Mouse (Mus musculus) cerebellum, adult 9-11 months (tissue): ENCODE data around the gene Pld3.

Experiments used
- DNase-seq: peaks from one replicate; pipeline ENCODE4 v3.0.0; 2022

Gene Pld3

DNA sequence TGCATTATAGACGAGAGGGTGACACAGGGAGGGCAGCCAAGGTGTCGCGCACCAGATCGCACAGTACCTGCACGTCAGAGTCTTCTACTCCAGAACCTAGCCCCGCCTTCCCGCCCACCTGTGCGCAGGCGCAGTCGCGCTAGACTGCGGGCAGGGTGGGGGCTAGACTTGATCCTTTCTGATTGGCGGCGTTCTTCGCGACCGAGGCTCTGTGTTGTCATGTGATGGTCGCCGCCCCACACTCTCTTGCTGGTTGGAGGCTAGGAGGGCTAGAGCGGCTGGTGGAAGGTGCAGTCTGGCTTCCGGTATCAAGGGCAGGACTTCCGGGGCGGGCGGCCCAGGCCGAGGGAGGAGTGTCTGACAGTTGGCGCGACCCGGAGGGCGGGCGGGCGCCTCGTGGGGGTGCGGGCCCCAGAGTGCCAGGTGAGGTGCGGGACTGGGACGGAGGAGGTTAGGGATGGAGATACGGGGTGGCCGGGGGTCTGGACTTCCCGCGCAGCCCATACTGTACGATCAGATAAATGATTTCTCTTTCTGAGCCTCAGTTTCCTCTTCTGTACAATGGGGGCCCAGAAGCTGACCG is at the start of gene Pld3, which contains the start of gene 2310022A10Rik:
Gene Pld3 (minus strand): TSS at position 288 of the 583 bp plus-strand sequence.
Gene 2310022A10Rik (plus strand): TSS at position 303 of the 583 bp plus-strand sequence.
- peak; percentile 99 for DNase-seq

DNA sequence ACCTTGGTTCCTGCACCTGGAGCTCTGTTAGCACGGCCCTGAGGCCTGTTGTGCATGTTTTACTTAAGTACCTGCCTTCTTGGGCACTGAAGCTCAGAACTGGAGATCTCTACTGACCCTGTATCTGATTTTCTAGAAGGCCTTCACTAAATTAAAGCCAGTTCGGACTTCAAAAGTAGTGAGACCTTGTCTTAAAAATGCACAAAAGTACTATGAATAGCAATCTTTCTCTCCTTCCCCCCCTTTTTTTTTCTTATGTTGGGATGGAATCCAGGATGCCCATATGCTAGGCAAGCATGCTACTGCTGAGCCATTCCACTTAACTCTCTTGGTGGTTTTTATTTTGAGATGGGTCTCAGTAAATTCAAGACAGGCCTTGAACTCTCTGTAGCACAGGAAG is 49.1 kb upstream of the Pld3 start:
- no peak for DNase-seq

DNA sequence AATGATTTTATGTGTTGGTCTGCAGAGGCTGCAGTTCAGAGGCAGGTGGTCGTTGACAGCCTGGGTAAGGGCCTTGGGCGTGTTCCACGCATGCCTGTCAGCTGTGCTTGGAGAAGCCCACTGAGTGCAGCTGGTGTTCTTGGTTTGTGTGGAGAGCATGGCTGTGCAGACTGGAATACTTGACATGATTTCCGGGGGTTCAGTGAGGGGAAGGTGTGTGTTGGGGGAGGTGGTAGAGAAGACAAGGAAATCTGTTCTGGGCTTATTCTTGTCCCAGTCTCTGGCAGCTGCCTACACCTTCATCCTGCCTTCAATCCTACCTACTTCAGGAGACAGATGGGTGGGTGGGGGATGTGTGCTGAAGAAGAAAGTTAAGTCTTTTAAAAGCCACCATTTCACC is 48.6 kb upstream of the Pld3 start:
- no peak for DNase-seq

DNA sequence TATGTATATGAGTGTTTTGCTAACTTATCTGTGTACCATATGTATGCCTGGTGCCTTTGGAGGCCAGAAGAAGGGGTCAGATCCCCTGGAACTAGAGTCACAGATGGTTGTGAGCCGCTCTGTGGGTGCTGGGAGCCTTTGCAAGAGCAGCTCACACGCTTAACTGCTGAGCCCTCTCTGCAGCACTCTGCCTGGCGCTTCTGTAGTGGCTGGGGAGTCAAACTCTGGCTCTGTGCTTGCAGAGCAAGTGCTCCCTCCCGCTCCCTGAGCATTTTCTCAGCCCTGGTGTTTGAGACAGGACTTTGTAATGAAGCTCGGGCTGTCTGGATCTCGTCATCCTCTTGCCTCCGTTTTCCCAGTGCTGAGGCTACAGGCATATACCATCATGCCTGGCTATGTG is 45.0 kb upstream of the Pld3 start:
- DNase-seq = peak; percentile 30

DNA sequence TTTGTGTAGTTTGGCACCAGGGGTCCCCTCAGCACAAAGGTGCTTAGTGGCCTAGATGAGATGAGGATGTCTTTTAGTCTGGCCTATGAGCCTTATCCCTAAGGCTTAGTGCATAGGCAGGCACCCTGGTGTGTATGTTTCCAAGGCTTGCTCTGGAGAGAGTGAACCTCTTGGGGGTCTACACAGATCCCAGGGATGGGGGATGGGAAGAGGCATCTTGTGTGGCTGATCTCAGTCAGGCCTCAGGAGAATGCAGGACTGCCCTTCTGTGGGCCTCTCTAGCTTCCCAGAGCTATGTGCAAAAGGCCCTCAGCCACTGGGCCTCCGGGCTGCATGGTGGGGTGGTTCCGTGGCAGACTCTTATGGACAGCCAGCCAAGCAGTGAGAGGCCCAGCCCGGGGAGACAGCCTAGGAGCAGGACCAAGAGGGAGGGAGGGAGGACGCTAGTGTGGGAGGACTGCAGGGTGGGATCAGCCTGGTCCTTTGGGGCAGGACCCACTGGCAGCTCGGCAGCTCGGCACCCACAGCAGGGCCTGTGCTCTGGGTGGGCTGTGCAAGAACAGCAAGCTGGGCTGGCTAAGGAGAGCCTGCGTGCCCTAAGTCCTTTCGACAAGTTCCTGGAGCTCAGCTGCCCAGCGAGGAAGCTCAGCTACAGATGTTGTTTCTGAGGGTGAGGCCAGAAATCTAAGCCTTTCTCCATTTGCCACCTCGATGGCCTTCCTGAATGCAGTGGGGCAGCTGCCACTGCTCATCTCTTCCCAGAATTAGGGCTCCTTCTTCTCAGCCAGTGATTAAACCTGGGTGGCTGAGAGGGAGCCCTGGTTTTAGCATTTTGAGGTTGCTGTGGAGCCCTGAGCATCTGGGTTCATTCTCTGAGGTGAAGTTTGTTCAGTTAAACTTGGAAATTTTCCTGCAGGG is 43.8 kb upstream of the Pld3 start:
- DNase-seq = peak; percentile 61

DNA sequence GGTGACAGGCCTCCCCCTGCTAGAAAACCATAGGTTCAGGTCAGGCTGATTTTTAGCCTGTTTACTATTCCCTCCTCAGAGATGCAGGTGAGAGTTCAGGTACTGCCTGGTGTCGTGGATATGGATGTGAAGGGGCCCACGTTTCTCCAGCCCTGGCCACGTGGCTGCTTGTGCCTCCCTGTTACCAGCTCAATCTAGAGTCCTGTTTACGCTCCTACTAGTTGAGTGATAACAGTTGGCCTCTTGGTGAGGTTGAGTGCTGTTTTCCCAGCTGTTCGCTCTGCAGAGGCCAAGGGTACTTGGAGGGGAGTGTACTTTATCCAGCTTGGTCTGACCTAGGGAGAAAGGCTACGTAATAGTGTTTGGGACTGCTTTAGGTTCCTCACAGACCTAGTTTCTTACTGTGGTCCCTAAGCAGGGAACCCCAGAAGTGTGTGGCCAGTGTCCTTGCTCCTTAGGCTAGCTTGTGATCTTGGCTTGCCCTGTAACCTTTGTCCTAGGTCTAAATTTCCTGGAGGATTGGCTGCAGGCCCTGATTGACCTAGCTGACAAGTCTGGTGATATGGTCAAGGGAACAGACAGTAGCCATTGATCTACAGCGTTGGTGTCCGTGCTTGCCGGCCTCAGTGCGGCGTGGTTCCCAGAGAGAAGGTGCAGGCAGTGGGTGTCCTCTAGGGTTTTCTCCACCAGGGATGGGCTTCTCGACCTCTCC is 40.1 kb upstream of the Pld3 start:
- peak; percentile 65 for DNase-seq

DNA sequence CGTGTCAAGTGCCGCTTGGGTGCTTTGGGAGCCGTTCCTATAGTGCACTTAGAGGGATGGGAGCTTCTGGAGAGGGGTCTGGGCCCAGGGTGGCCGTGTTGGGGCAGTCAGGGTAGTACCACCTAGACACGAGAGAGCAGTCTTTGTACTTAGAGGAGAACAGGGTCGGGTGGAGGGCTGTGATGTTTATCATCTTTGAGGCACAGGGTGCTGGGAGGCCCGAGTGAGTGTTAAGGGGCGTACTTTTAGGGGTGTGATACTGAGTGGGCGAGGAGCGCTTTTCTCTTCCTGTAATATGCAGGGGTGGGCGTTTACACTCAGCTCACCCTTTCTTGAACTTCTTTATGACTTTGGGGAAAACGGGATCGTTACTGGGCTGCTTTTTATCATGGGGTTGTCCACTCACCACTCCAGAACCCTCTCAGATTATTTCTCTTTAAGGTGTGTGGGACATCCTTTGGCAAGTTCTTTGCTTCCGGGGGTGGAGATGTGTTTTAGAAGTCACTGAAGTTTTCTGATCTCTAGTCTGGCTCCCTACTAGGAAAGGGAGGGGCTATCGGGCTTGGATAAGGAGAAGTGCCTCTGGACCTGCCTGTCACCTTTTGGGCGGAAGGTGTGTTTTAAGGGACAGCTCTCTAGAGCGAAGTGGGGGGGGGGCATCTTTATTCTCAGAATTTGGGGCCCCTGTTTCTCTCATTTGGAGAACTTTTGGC is 39.4 kb upstream of the Pld3 start:
- DNase-seq = peak; percentile 77

DNA sequence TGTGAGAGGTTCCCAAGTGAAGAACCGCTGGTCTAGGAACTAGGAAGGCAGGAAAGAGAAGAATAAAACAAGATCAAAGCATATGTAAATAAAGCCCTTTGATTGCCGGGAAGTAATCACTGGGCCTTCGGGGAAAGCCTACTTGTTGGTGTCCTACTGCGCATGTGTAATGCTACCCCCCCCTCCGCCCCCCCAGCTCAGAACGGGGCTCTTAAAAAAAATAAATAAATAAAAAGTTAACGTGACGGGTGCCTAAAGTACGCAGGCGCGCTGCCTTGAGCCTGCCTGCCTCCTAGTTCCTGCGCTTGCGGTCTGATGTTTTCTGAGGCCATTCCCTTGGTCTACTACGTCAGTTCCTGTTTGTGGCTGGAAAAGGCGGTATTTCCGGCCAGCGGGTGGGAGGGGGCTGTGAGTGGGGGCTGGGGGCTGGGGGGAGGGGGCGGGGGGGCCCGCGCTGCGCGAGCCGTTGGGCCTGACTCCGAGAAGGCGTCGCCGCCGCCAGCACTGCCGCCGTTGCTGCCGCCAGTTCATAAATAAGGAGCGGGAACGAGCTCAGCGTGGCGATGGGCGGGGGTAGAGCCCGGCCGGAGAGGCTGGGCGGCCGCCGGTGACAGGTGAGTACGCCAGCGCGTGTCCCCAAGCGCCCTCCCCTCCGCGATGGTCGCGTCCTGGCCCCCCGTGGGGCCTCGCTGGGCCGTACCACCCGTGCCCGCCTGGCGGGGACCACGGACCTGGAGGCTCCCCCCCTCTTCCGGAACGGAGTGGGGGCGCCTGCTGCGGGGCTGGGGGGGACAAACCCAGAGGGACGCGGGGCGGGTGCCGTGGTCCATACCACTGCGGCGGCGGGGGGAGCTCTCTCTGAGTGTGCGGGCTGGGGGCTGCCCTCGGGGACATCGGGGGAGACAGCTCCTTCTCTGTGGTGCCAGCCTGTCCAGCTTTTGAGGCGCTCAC is 38.5 kb upstream of the Pld3 start, which contains the start of gene Akt2:
Gene Akt2 (plus strand): TSS at position 287 of the 951 bp plus-strand sequence.
- peak; percentile 98 for DNase-seq

DNA sequence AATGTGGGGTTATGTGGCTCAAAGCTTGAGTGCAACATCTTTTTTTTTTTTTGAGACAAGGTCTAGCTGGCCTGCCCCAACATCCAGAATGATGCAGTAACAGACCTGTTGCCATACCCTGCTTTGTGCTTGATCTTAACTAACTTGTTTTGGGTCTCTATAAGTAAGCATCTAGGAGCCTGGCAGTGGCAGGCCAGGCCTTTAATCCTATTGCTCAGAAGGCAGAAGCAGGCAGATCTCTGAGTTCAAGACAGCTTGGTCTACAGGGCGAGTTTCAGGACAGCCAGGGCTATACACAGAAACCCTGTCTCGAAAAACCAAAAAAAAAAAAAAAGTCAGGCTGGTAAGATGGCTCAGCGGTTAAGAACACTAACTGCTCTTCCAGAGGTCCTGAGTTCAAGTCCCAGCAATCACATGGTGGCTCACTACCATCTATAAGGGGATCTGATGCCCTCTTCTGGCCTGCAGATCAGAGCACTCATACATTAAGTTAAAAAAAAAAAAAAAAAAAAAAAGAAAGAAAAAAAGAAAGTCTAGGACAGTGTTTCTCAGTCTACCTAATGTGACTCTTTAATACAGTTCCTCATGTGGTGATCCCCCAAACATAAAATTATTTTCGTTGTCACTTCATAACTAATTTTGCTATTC is 37.7 kb upstream of the Pld3 start:
- DNase-seq = peak; percentile 57

DNA sequence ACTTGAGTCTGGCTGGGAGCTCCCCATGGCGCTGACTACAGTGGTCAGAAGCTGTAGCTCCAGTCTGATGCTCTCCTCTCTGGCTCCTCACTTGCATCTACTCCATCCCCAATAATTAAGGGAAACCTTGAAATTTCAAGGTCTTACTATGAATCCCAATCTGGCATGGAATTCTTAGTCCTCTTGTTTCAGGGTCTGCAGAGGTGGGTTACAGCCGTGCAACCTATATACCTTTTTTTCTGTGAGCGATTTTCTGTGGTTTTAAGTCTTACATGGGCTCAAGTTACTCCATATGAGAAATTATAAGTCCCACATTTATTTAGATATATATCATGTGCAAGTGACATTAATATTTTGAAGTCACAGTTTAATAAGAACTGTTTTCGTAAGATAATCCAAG is 37.1 kb upstream of the Pld3 start:
- DNase-seq = no peak

DNA sequence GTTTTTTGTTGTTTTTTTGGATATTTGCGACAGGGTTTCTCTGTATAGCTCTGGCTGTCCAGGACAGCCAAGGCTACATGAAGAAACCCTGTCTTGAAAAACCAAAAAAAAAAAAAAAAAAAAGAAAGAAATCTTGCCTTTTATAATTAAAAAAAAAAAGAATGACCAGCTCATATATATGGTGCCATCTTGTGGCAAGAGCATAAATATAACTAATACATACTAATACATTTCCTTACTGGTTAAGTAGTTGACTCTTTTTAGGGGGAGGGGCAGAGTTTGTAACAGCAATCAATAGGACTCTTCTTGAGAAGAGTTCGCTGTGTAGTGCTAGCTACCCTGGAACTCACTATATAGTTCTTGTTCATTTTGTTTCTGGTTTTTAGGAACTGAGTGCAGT is 34.7 kb upstream of the Pld3 start:
- no peak for DNase-seq

DNA sequence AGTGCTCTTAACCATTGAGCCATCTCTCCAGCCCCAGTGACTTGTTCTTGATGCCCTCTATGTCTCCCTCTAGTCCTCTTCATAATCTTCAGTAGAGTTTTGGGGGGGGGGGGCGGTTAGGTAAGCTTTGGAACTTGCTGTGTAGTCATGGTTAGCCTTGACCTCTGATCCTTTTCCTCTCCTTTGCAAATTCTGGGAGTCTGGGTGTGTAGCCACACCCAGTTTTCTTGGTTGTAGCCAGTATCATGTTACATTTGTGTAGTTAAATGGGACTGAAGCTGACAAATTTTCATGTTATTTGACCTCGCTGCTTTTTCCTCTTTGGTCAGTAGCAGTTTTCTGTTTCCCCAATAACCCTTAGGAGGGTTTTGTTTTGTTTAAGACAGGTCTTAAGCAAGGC is 33.8 kb upstream of the Pld3 start:
- DNase-seq = no peak

DNA sequence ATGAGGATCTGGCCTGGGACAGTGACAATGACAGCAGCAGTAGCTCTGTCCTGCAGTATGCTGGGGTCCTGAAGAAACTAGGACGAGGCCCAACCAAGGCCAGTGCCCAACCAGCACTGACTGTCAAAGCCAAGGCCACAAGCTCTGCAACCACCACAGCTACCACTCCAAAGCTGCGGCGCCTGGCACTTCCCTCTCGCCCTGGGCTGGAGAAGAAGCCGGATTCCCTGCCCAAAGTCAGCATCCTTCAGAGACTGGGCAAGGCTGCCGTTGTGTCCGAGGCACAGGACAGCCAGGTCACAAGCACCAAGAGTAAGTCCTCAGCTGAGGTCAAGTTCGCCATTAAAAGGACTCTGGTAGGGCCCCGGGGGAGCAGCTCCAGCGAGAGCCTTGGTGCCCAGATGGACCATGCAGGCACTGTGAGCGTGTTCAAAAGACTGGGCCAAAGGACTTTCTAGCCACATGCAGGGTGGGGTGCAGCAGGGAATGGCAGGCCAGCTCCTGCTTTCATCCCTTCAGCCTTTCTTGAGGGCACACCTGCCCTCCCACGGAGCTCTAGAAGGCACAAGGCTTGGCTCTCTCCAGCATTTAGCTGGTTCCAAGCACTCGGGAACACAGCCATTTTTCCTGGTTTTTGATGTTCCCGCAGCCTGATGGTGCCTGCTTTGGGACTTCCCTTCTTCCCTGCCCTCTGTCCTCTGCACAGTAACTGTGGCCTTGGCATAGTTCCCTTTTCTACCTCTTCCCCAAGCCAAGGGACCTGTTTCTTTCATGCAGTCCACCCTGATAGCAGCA is 27.6 kb upstream of the Pld3 start:
- DNase-seq = no peak

DNA sequence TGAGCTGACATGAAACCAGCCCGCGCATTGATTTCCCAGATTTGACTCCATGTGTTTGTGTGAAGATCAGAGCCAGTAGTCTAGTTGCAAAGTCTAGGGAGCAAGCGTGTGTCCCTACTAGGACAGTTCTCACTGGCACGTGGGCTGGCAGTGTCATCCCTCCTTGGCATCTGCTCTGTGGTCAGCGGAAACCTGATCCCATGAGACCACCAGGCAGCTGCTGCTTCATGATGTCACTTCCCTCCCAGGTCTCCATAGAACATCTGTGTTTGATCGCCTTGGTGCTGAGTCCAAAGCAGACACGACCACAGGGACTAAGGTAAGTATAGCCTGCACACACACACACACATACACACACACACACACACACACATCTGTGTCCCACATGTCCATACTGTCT is 25.4 kb upstream of the Pld3 start:
- no peak for DNase-seq

DNA sequence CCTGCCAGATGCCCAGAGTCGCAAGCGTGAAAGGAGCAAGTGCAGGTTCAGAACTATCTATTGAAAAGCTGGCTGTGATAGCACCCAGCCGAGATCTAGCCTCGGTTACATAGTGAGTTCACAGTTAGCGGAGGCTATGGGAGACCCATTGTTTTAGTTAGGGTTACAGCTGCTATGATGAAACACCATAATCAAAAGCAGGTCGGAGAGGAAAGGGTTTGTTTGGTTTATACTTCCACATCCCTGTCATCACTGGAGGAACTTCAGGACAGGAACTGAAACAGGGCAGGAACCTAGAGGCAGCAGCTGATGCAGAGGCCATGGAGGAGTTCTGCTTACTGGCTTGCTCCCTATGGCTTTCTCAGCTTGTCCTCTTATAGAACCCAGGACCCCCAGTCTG is 24.6 kb upstream of the Pld3 start:
- DNase-seq = no peak

DNA sequence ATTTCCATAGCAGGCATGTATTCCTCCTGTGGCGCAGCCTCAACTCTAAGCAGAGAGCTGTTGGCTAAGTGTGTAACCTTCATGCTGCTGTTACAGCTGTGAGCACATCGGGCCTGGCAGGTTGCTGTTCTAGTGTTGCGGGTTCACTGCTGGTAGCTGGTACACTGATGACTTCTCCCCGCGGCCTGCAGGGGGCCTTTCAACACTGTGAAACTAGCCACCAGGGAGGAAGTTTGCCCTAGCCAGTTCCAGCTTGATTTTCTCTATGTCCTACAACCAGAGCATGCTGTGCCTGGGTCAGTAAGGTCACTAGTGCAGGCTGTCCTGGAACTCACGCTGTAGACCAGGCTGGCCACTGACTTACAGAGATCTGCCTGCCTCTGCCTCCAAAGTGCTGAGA is 23.9 kb upstream of the Pld3 start:
- DNase-seq = peak; percentile 51

DNA sequence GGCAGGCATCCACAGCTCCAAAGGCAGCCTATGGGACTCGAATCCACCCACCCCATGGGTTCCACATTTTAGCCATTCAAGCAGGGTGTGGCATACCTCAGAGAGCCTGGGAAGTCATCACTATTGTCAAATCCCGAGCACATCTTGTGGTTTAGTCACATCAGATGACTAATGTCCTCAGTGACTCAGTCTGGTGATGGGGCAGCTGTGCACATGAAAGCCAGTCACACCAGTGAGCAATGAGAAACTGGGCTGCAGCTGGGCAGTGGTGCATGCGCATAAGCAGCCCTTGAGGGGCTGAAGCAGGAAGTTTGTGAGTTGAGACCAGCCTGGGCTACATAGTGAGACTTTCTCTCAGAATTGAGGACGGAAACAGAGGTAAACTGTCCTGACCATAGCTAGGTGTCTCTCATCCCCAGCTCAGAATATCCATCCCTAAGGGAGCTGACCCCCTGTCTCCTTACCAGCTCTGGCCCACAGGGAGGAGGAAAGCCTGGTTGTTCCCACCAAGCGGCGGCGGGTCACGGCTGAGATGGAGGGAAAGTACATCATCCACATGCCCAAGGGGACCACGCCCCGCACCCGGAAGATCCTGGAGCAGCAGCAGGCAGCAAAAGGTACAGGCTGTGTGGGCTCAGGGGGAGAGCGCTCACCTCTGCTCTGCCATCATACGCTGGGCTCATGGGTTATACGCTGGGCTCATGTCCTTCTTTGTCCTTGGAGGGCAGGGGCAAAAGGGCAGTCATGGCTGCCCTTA is 21.3 kb upstream of the Pld3 start:
- no peak for DNase-seq

DNA sequence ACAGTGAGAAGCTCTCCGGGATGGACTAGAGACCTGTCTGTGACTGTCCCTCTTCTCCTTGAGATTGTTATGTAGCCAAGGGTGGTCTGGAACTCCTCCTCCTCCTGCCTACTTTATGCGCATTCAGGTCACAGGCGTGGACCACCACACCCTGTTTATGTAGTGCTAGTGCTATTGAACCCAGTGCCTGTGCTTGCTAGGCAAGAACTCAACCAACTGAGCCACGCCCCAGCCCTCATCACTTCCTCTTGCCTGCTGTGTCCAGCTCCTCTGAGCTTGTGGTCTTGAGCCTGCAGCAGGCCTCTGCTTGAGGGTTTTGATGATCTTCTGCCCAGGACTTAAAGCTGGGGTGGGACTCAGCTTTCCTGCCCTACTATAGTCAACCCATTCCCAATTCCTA is 19.1 kb upstream of the Pld3 start:
- DNase-seq = no peak

DNA sequence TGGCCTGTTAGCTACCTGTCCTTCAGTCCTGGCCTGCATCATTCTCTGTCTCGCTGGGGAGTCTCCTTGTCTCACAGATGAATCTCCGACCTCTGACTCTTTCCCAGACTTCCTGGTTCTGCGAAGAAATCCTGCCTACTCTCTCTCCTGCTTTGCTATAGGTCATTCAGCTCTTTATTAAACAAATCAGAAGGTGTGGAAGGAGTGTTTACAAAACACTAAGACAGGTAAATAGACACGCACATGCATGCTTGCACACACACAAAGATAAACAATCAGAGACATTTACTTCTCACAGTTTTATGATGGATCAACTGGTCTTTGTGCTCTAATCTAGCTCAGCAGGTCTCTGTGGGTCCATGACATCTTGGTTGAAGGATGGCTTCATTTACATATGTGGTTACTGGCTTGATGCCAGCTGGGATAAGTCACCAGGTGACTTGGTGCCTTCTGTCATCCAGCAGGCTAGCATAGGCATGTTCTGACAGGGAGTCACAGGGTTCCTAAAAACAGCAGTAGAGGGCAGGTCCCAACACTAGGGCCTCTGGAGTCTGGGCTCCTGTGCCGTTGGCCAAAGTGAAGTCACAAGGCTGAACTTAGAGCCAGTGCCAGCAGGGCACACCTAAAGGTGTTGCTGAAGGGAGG is 16.7 kb upstream of the Pld3 start:
- no peak for DNase-seq
